ENCODE assay signal across 14 mouse cellular contexts in the genomic region with DNA sequence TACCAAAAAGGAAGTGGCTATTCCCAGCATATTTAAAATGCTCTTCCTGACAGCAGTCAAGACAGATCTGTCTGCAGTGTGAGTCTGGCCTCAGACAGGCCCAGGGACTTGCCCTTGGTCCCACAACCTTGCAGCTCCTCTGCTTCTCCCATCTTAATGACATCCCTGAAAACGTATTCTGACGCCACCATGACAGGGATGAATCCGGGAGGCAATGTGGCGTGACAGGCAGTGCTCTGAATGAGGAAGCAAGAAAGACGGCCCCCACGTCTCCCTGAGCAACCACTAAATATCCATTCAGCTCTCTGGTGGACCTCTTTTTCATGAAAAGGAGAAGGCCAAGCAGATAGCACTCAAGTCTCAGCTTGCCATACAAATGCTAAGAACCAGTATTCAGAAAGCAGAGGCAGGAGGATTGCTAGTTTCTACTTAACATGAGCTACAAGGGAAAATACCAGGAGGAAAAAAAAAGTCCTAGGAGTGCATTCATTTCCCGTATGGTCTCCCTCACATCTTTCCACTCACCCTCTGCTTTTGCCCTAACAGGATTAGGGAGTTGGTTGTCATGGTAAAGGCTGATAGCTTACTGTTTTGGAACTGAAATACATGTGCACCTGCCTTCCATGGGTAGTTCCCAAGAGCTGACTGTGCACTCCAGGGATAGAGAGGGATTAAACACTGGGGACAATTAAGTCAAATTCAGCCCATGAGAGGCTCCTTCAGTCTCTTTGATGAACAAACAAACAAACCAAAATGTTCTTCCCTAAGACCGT.
"Had no signal": no experiment of that assay in that cellular context is flagged by ENCODE, and none has a peak within 500 bp of the region (broad histone marks: within the 10 kb centered on the region; RNA-seq: fewer than 3 reads in every experiment).

No protein-coding gene starts in this region.

- H3K4me2 ChIP-seq: limb, embryonic 15.5 days; liver, embryonic 12.5 days; lung, embryonic 14.5 days; neural tube, embryonic 15.5 days had no signal

- H3K27ac ChIP-seq: limb, embryonic 15.5 days; liver, embryonic 12.5 days; neural tube, embryonic 15.5 days had no signal

- H3K4me1 ChIP-seq: limb, embryonic 15.5 days; liver, embryonic 12.5 days; neural tube, embryonic 15.5 days had no signal

- DNase-seq: kidney, adult 11 months; kidney, postnatal 14 days; layer of hippocampus, postnatal 36 days; lung, embryonic 14.5 days; lung, postnatal 10 days; lung, postnatal 4 days; right cerebral cortex, postnatal 4 days; spleen, adult 18-20 months; thymus, adult 2 months; thymus, postnatal 25 days had no signal

- H3K27me3 ChIP-seq: limb, embryonic 15.5 days; liver, embryonic 12.5 days; neural tube, embryonic 15.5 days had no signal

- H3K36me3 ChIP-seq: limb, embryonic 15.5 days; liver, embryonic 12.5 days had no signal

- H3K4me3 ChIP-seq: limb, embryonic 15.5 days; liver, embryonic 12.5 days; myocyte; neural tube, embryonic 15.5 days had no signal

- ATAC-seq: liver, embryonic 12.5 days had no signal

- H3K9me3 ChIP-seq: limb, embryonic 15.5 days; liver, embryonic 12.5 days; neural tube, embryonic 15.5 days had no signal

- H3K9ac ChIP-seq: limb, embryonic 15.5 days; liver, embryonic 12.5 days; lung, embryonic 14.5 days; neural tube, embryonic 15.5 days had no signal
